Mouse (Mus musculus) MEL (cell line): ENCODE data around the gene Pacsin2.

ENCODE experiments used
- CTCF ChIP-seq, 3 experiments: IDR thresholded peaks in 2 of 3; conservative IDR thresholded peaks in 1 of 3; 2 replicates each; pipeline ENCODE4 v1.5.1; 2011 to 2012; ENCODE audit warnings: low read length in 3 of 3, low read depth in 2 of 3, mild to moderate bottlenecking in 2 of 3, improper control_type of control experiment in 1 of 3, inconsistent platforms in 1 of 3, mixed read lengths in 1 of 3, moderate library complexity in 1 of 3; ENCODE audit not compliant: control insufficient read depth in 1 of 3, insufficient read depth in 1 of 3, poor library complexity in 1 of 3, severe bottlenecking in 1 of 3
- GABPA ChIP-seq: IDR thresholded peaks from 2 replicates; pipeline ENCODE4 v1.6.1; 2012; ENCODE audit warnings: low read depth, mild to moderate bottlenecking, inconsistent platforms, low read length, improper control_type of control experiment, moderate library complexity
- MAFK ChIP-seq: IDR thresholded peaks from 2 replicates; pipeline ENCODE4 v1.6.1; 2011; ENCODE audit warnings: low read depth, mild to moderate bottlenecking, low read length, improper control_type of control experiment, borderline replicate concordance
- MYC ChIP-seq: IDR thresholded peaks from 2 replicates; pipeline ENCODE4 v1.6.1; 2011; ENCODE audit warnings: low read depth, mild to moderate bottlenecking, low read length, improper control_type of control experiment, moderate library complexity
- NELFE ChIP-seq: IDR thresholded peaks from 2 replicates; pipeline ENCODE4 v1.6.1; 2011; ENCODE audit warnings: low read depth, low read length, improper control_type of control experiment
- UBTF ChIP-seq: IDR thresholded peaks from 2 replicates; pipeline ENCODE4 v1.6.1; 2012; ENCODE audit warnings: low read depth, mild to moderate bottlenecking, inconsistent platforms, low read length, improper control_type of control experiment, moderate library complexity, borderline replicate concordance; ENCODE audit not compliant: insufficient read depth
- ZC3H11A ChIP-seq: IDR thresholded peaks from 2 replicates; pipeline ENCODE4 v1.6.1; 2012; ENCODE audit warnings: low read depth, mild to moderate bottlenecking, inconsistent platforms, low read length, improper control_type of control experiment

DNA sequence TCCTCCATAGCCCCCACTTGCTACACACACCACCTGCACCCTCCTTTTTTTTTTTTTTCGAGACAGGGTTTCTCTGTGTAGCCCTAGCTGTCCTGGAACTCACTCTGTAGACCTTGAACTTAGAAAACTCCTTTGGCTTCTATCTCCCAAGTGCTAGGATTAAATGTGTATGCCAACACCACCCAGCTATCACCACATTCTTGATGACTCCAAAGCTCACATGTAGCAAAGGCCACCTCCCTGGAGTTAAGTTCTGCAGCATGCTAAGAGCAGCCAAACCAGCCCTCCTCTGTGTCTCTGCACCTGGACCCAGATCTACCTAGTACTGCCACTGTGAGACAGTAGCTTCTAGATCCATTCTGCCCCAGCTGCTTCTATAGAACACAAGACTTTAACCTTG lies 6.9 kb downstream of the Pacsin2 start:
- no peak for TF ChIP-seq ZC3H11A
- TF ChIP-seq MAFK, result no peak
- TF ChIP-seq NELFE, result no peak
- no peak for TF ChIP-seq GABPA
- TF ChIP-seq MYC, result no peak
- no peak for TF ChIP-seq CTCF (IDR thresholded peaks at IDR 0.05 in 2 of 3, conservative IDR thresholded peaks at IDR 0.05 in 1 of 3; ENCODE audit: control insufficient read depth in 1 of 3, insufficient read depth in 1 of 3, low read depth in 2 of 3, low read length in 3 of 3, poor library complexity in 1 of 3, severe bottlenecking in 1 of 3)
- no peak for TF ChIP-seq UBTF
